Mouse (Mus musculus): ENCODE results near the gene Osbpl9. TPM values are rescaled to one million over a fixed set of nuclear protein-coding genes. Genes with fewer than 3 reads are reported as not detected.

The Osbpl9 gene
- total RNA-seq (2021): 100 to 1,000 TPM in 1 of 2 experiments, 10 to 100 TPM in 1; 91.6 to 102 TPM
- 92.3 and 142 TPM in 2 replicates for polyA plus RNA-seq (2012; rRNA removed)
- long read RNA-seq, transcript Osbpl9-202 (21 exons, 3,134 nt): major isoform, 39 of 108 reads
- long read RNA-seq, transcript Osbpl9-219 (24 exons, 2,903 nt): minor isoform, 6 of 108 reads
- long read RNA-seq, transcript Osbpl9-201 (24 exons, 2,871 nt): minor isoform, 5 of 108 reads
- long read RNA-seq, transcript Osbpl9-213 (20 exons, 2,604 nt): minor isoform, 27 of 108 reads
- long read RNA-seq, partial matches to known transcripts: 4 of 108 reads
- long read RNA-seq, other reads (novel, unspliced or antisense): 24 of 108 reads

DNA sequence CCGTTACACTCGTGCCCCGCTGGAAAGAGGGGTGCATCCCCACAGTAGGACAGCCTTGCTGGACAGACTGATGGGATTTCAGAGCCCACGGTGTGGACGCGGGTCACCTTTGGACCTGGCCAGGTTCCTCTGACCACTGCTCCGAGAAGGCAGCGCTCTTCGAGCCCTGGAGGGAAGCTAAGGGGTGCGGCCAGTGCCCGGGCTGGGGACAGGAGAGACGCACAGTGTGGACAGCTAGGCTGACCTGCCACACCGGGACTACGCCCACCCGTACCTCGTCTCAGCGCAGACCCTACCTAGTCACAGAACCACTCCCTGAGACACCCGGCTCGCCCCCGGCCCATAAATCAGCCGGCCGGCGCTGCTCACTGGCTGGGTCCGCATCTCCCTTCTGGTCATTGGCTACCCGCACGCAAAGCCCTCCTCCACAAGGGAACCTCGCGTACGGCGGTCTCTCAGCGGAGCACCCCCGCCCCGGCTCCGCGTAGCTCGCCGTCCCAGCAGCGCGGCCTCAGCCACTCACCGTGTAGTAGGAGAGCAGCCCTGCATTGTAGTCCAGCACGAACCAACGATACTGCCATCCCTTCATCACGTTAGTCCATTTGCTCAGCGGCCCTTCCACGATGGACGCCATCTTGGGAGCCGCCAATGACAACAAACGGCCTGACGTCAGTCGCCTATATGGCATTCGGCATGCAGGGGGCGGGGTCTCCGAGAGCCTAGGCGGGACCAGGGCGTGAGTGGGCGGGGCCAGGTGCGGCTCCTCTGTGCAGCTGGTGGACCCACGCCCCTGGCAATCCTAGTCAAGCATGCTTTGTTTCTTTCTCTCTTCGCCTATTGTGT, at the start of gene Osbpl9:
Gene Osbpl9 (minus strand): TSS at position 691 of the 843 bp plus-strand sequence.
- H3K9ac ChIP-seq (ENCODE audit: low read depth, low read length): peak within 1 kb of the TSS; percentile 81
- intact Hi-C loops (cut with DNase I): loop anchor here (2.0 kb wide), 1 partner anchor 79 kb away; the partner anchor contains the start of gene Eps15
- peaks cover 5% of the 10 kb centered on the region for H3K4me1 ChIP-seq (ENCODE audit: control insufficient read depth, insufficient read depth, low read length)
- peaks cover 2% of the 10 kb centered on the region; the same call in 1 of the 2 replicates for H3K79me2 ChIP-seq (replicated peaks; ENCODE audit: control insufficient read depth, insufficient read depth, low read length)
- peak; percentile 98 to 99 for DNase-seq
- no peaks in the 10 kb centered on the region for H3K27me3 ChIP-seq (ENCODE audit: control insufficient read depth, insufficient read depth, low read length)
- H3K27ac ChIP-seq: peak within 1 kb of the TSS; percentile 95
- H3K4me3 ChIP-seq: peak within 1 kb of the TSS; percentile 77
- under 1% methylated on average over 59 of the region's 59 CpGs for WGBS
- TF ChIP-seq EP300 (IDR thresholded peaks at IDR 0.05; ENCODE audit: insufficient read depth, low read depth, low read length) (0 out of 2 replicates have a peak, but pooled peaks have one; percentile 52), CTCF (IDR thresholded peaks at IDR 0.05) (no peak), POLR2A (IDR thresholded peaks at IDR 0.05; ENCODE audit: insufficient read depth, low read depth, low read length) (peak; percentile 93)
- H3K36me3 ChIP-seq (ENCODE audit: control insufficient read depth, insufficient read depth, low read length): peaks cover 6% of the 10 kb centered on the region; the same call in 1 of the 2 replicates

DNA sequence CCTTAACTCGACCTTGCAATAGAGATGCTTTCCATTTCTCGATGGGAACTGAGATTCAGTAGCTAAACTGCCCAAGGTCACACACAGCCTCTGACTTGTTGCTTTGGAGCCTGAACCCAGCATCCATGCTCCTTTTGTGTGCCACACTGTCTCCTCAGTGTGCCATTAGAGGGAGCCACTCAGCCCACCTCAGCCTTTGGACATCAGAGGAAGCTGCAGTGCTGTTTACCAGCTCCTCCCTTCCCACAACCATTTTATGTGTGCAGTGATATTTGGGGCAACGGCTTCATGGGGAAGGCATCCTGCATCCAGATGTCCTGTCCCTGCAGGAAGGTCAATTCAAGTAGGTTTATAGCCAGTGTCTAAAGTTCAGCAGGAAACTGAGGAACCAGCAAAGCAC, 49.5 kb upstream of the Osbpl9 start:
- H3K27ac ChIP-seq: no peak overlapping the region
- no peak overlapping the region for H3K4me3 ChIP-seq
- TF ChIP-seq EP300 (IDR thresholded peaks at IDR 0.05; ENCODE audit: insufficient read depth, low read depth, low read length) (no peak), CTCF (IDR thresholded peaks at IDR 0.05) (peak; percentile 57)
- intact Hi-C loops (cut with DNase I): loop anchor here (5.0 kb wide), 1 partner anchor 66 kb away; no protein-coding TSS in a partner anchor
- peaks cover 2% of the 10 kb centered on the region; the same call in 1 of the 2 replicates for H3K36me3 ChIP-seq (ENCODE audit: control insufficient read depth, insufficient read depth, low read length)
- H3K4me1 ChIP-seq (ENCODE audit: control insufficient read depth, insufficient read depth, low read length): peaks cover 4% of the 10 kb centered on the region
- no peaks in the 10 kb centered on the region for H3K79me2 ChIP-seq (replicated peaks; ENCODE audit: control insufficient read depth, insufficient read depth, low read length)
- WGBS: 40% methylated on average over 3 of the region's 3 CpGs
- H3K27me3 ChIP-seq (ENCODE audit: control insufficient read depth, insufficient read depth, low read length): no peaks in the 10 kb centered on the region
- peak in 1 of 2 experiments; percentile 35 for DNase-seq
- no peak overlapping the region for H3K9ac ChIP-seq (ENCODE audit: low read depth, low read length)

DNA sequence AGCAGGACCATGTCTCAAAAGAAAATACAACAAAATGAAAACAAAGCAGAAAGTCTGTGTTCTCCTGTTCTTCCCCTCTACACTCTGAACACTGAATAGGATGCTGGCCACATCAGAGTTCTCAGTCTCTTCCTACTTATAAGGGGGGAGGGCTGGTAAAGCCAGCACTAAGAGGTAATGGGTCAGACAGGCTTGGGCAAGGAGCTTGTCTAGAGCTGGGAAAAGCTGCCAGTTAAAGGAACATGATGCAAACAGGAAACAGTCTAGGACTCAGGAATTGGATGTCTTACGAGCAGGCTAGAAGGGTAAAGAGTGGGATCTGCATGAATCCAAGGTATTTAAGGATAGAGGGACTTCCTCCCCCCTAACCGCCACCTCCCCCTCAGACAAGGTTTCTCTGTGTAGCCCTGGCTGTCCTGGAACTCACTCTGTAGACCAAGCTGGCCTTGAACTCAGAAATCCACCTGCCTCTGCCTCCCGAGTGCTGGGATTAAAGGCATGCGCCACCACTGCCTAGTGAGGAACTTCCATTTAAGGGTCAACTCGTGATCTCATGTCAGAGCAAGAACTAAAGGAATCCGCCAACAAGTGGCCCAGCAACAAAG, 43.0 kb upstream of the Osbpl9 start:
- no peak overlapping the region for H3K9ac ChIP-seq (ENCODE audit: low read depth, low read length)
- no peak overlapping the region for H3K4me3 ChIP-seq
- no peak for DNase-seq
- H3K79me2 ChIP-seq (replicated peaks; ENCODE audit: control insufficient read depth, insufficient read depth, low read length): no peaks in the 10 kb centered on the region
- peaks cover 2% of the 10 kb centered on the region; the same call in 1 of the 2 replicates for H3K4me1 ChIP-seq (ENCODE audit: control insufficient read depth, insufficient read depth, low read length)
- H3K27ac ChIP-seq: peak overlapping the region; percentile 23
- H3K27me3 ChIP-seq (ENCODE audit: control insufficient read depth, insufficient read depth, low read length): no peaks in the 10 kb centered on the region
- 69% methylated on average over 6 of the region's 6 CpGs for WGBS
- H3K36me3 ChIP-seq (ENCODE audit: control insufficient read depth, insufficient read depth, low read length): no peaks in the 10 kb centered on the region
- intact Hi-C loops (cut with DNase I): no loop called here
- TF ChIP-seq EP300 (IDR thresholded peaks at IDR 0.05; ENCODE audit: insufficient read depth, low read depth, low read length) (no peak), POLR2A (IDR thresholded peaks at IDR 0.05; ENCODE audit: insufficient read depth, low read depth, low read length) (no peak), CTCF (IDR thresholded peaks at IDR 0.05) (no peak)

DNA sequence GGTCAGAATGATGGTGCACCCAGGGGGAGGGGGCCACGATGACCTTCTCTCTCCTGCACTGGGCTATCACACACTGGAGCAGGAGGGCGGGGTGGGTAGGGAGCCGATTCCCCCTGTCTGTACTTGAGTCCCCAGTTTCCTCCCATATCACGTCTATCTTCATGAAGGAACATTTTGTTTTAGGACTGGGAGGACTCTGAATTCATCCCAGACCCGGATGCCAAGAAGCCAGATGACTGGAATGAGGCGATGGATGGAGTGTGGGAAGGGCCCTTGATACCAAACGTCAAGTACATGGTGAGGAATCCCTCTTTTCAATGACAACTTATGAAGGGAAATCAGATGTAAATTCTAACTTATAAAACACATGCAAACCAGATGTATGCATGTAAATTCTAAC, 42.4 kb upstream of the Osbpl9 start:
- no peak for DNase-seq

DNA sequence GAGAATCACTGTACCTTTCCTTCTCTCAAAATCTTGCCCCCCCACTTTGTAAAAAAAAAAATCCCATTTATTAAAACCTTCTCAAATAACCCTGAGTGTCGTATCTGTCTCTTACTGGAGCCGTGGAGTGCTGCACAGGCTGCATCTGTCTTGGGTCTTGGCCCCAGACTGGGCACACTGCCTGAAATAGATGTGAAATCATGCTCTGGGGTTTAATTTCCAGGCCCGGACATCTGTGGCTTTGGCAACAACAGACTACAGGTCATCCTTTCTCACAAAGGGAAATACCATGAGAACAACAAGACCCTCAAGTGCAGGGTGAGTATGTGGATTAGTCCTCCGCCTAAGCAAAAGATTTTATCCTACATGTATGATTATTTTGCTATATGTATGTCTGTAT, 39.9 kb upstream of the Osbpl9 start:
- Histone ChIP-seq H3K27me3 (ENCODE audit: control insufficient read depth, insufficient read depth, low read length) (no peaks in the 10 kb centered on the region), H3K27ac (peak overlapping the region; percentile 36), H3K4me1 (ENCODE audit: control insufficient read depth, insufficient read depth, low read length) (peaks cover 2% of the 10 kb centered on the region; the same call in 1 of the 2 replicates), H3K36me3 (ENCODE audit: control insufficient read depth, insufficient read depth, low read length) (no peaks in the 10 kb centered on the region), H3K9ac (ENCODE audit: low read depth, low read length) (no peak overlapping the region), H3K79me2 (replicated peaks; ENCODE audit: control insufficient read depth, insufficient read depth, low read length) (no peaks in the 10 kb centered on the region), H3K4me3 (no peak overlapping the region)
- DNase-seq: peak in 1 of 2 experiments; percentile 74
- WGBS: 31% methylated on average over 4 of the region's 4 CpGs
- TF ChIP-seq EP300 (IDR thresholded peaks at IDR 0.05; ENCODE audit: insufficient read depth, low read depth, low read length) (no peak), CTCF (IDR thresholded peaks at IDR 0.05) (no peak), POLR2A (IDR thresholded peaks at IDR 0.05; ENCODE audit: insufficient read depth, low read depth, low read length) (no peak)
- intact Hi-C loops (cut with DNase I): no loop called here

More for the DNA sequence above, 42.4 kb upstream of the Osbpl9 start:
- H3K9ac ChIP-seq (ENCODE audit: low read depth, low read length): no peak overlapping the region
- H3K27ac ChIP-seq: no peak overlapping the region; the same call in none of the 2 replicates
- peaks cover 2% of the 10 kb centered on the region; the same call in 1 of the 2 replicates for H3K4me1 ChIP-seq (ENCODE audit: control insufficient read depth, insufficient read depth, low read length)
- TF ChIP-seq CTCF (IDR thresholded peaks at IDR 0.05) (no peak), POLR2A (IDR thresholded peaks at IDR 0.05; ENCODE audit: insufficient read depth, low read depth, low read length) (no peak), EP300 (IDR thresholded peaks at IDR 0.05; ENCODE audit: insufficient read depth, low read depth, low read length) (no peak)
- intact Hi-C loops (cut with DNase I): no loop called here
- 66% methylated on average over 7 of the region's 7 CpGs for WGBS
- H3K79me2 ChIP-seq (replicated peaks; ENCODE audit: control insufficient read depth, insufficient read depth, low read length): no peaks in the 10 kb centered on the region
- no peaks in the 10 kb centered on the region for H3K27me3 ChIP-seq (ENCODE audit: control insufficient read depth, insufficient read depth, low read length)
- H3K36me3 ChIP-seq (ENCODE audit: control insufficient read depth, insufficient read depth, low read length): no peaks in the 10 kb centered on the region
- H3K4me3 ChIP-seq: no peak overlapping the region
